Mouse (Mus musculus) myocyte (in vitro differentiated cells): ENCODE data around the gene Cux1.

Experiments used
- CEBPB ChIP-seq: IDR thresholded peaks from 2 replicates; pipeline ENCODE4 v1.6.1; 2011; ENCODE audit warnings: mild to moderate bottlenecking, moderate library complexity; ENCODE audit not compliant: poor library complexity, insufficient read depth, severe bottlenecking
- E2F4 ChIP-seq: IDR thresholded peaks from one replicate; pipeline ENCODE4 v1.6.1; 2011; ENCODE audit warnings: mild to moderate bottlenecking, control low read depth, moderate library complexity; ENCODE audit not compliant: insufficient read depth
- MAX ChIP-seq: IDR thresholded peaks from one replicate; pipeline ENCODE4 v1.6.1; 2011; ENCODE audit warnings: low read depth, mild to moderate bottlenecking, control low read depth
- MYOD1 ChIP-seq, 3 experiments: IDR thresholded peaks; one replicate each; pipeline ENCODE4 v1.6.1; 2011; ENCODE audit warnings: control low read depth in 2 of 3, low read depth in 2 of 3, mild to moderate bottlenecking in 2 of 3, moderate library complexity in 1 of 3; ENCODE audit not compliant: insufficient read length in 2 of 3, control insufficient read depth in 1 of 3
- MYOG ChIP-seq, 3 experiments: IDR thresholded peaks; one replicate each; pipeline ENCODE4 v1.6.1; 2011; ENCODE audit warnings: control low read depth in 2 of 3, low read depth in 2 of 3, mild to moderate bottlenecking in 2 of 3; ENCODE audit not compliant: insufficient read length in 2 of 3, control insufficient read depth in 1 of 3, insufficient read depth in 1 of 3
- POLR2A ChIP-seq: IDR thresholded peaks from one replicate; pipeline ENCODE4 v1.6.1; 2011; ENCODE audit warnings: low read depth, mild to moderate bottlenecking, control low read depth, moderate library complexity; ENCODE audit not compliant: insufficient read length
- POLR2AphosphoS2 ChIP-seq: IDR thresholded peaks from one replicate; pipeline ENCODE4 v1.6.1; 2011; ENCODE audit warnings: low read depth, control low read depth; ENCODE audit not compliant: insufficient read length
- REST ChIP-seq: IDR thresholded peaks from one replicate; pipeline ENCODE4 v1.6.1; 2011; ENCODE audit warnings: mild to moderate bottlenecking, control low read depth, moderate library complexity; ENCODE audit not compliant: insufficient read depth, insufficient read length
- SRF ChIP-seq: IDR thresholded peaks from one replicate; pipeline ENCODE4 v1.6.1; 2011; ENCODE audit warnings: low read depth; ENCODE audit not compliant: control insufficient read depth, insufficient read length
- TCF12 ChIP-seq: IDR thresholded peaks from one replicate; pipeline ENCODE4 v1.6.1; 2011; ENCODE audit warnings: mild to moderate bottlenecking, control low read depth; ENCODE audit not compliant: poor library complexity, insufficient read depth, severe bottlenecking
- TCF3 ChIP-seq: IDR thresholded peaks from one replicate; pipeline ENCODE4 v1.6.1; 2011; ENCODE audit warnings: low read depth, control low read depth; ENCODE audit not compliant: insufficient read length
- USF1 ChIP-seq: IDR thresholded peaks from one replicate; pipeline ENCODE4 v1.6.1; 2011; ENCODE audit warnings: low read depth, mild to moderate bottlenecking, control low read depth, moderate library complexity

DNA sequence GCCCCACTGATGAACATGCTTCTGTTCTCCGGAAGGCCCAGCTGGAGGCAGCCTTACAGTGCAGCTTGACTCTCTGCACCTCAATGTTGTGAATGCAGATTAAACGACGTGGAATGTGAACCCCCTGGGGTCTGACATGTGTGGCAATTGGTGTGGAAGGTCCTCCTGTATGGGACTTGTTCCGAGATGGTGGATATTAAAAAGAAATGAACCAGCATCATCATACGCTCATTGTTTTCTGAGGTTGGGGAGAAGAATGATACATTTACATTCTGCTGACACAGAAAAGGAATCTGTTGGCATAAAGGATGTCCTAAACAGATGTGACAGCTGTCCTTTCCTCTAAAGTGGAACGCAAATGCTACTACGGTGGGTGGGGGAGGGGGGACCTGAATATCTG, 203.9 kb downstream of the Cux1 start:
- TF ChIP-seq POLR2A = no peak
- TF ChIP-seq MYOD1 (IDR thresholded peaks at IDR 0.05; ENCODE audit: control insufficient read depth in 1 of 3, insufficient read length in 2 of 3, low read depth in 2 of 3) = no peak
- TF ChIP-seq POLR2AphosphoS2 = no peak
- no peak for TF ChIP-seq E2F4
- no peak for TF ChIP-seq MAX
- no peak for TF ChIP-seq USF1
- TF ChIP-seq SRF = no peak
- TF ChIP-seq CEBPB = no peak
- TF ChIP-seq TCF3 = no peak
- no peak for TF ChIP-seq MYOG (IDR thresholded peaks at IDR 0.05; ENCODE audit: control insufficient read depth in 1 of 3, insufficient read depth in 1 of 3, insufficient read length in 2 of 3, low read depth in 2 of 3)
- no peak for TF ChIP-seq TCF12
- TF ChIP-seq REST = no peak
